Mouse (Mus musculus): ENCODE results near the gene 1810055G02Rik. TPM values are rescaled to one million over a fixed set of nuclear protein-coding genes. Genes with fewer than 3 reads are reported as not detected.

The 1810055G02Rik gene
- polyA plus RNA-seq, 1 experiment from 2014 or later = 33.4 TPM

- H3K4me1 ChIP-seq (ENCODE audit: control insufficient read depth, insufficient read depth, low read length) = no peaks in the 10 kb centered on the region
- H3K9me3 ChIP-seq (replicated peaks; ENCODE audit: control insufficient read depth, low read length, poor library complexity, severe bottlenecking) = no peaks in the 10 kb centered on the region
- no peak overlapping the region for H3K27ac ChIP-seq (ENCODE audit: low read length)
- WGBS = 61% methylated on average over 8 of the region's 8 CpGs
- no peak overlapping the region for H3K4me2 ChIP-seq (ENCODE audit: low read length)
- no peak overlapping the region for H3K9ac ChIP-seq (ENCODE audit: low read depth, low read length)
- H3K27me3 ChIP-seq (ENCODE audit: control insufficient read depth, insufficient read depth, low read depth, low read length) = no peaks in the 10 kb centered on the region
- no peak overlapping the region for H3K4me3 ChIP-seq (ENCODE audit: low read depth, low read length)
- ATAC-seq = no peak
- H3K36me3 ChIP-seq (ENCODE audit: control insufficient read depth, insufficient read depth, low read length) = no peaks in the 10 kb centered on the region
Measured at GRCm38 (mm10) chr19:3752621-3753239, 44.6 kb downstream of the 1810055G02Rik start.

GRCm38 (mm10) chr19:3753240-3753633, 45.1 kb downstream of the 1810055G02Rik start:
- Histone ChIP-seq H3K9ac (ENCODE audit: low read depth, low read length) (no peak overlapping the region), H3K4me2 (ENCODE audit: low read length) (no peak overlapping the region), H3K9me3 (replicated peaks; ENCODE audit: control insufficient read depth, low read length, poor library complexity, severe bottlenecking) (no peaks in the 10 kb centered on the region), H3K36me3 (ENCODE audit: control insufficient read depth, insufficient read depth, low read length) (no peaks in the 10 kb centered on the region), H3K4me3 (ENCODE audit: low read depth, low read length) (no peak overlapping the region), H3K27me3 (ENCODE audit: control insufficient read depth, insufficient read depth, low read depth, low read length) (no peaks in the 10 kb centered on the region), H3K4me1 (ENCODE audit: control insufficient read depth, insufficient read depth, low read length) (no peaks in the 10 kb centered on the region), H3K27ac (ENCODE audit: low read length) (no peak overlapping the region)
- WGBS = 89% methylated on average over 1 of the region's 1 CpGs
- no peak for ATAC-seq

GRCm38 (mm10) chr19:3753738-3754137, 45.6 kb downstream of the 1810055G02Rik start:
- no peaks in the 10 kb centered on the region for H3K9me3 ChIP-seq (replicated peaks; ENCODE audit: control insufficient read depth, low read length, poor library complexity, severe bottlenecking)
- no peaks in the 10 kb centered on the region for H3K36me3 ChIP-seq (ENCODE audit: control insufficient read depth, insufficient read depth, low read length)
- WGBS = 62% methylated on average over 8 of the region's 8 CpGs
- H3K4me3 ChIP-seq (ENCODE audit: low read depth, low read length) = no peak overlapping the region
- no peak overlapping the region for H3K27ac ChIP-seq (ENCODE audit: low read length)
- ATAC-seq = no peak
- no peak overlapping the region for H3K9ac ChIP-seq (ENCODE audit: low read depth, low read length)
- no peak overlapping the region for H3K4me2 ChIP-seq (ENCODE audit: low read length)
- no peaks in the 10 kb centered on the region for H3K27me3 ChIP-seq (ENCODE audit: control insufficient read depth, insufficient read depth, low read depth, low read length)
- no peaks in the 10 kb centered on the region for H3K4me1 ChIP-seq (ENCODE audit: control insufficient read depth, insufficient read depth, low read length)

GRCm38 (mm10) chr19:3757861-3758260, 49.8 kb downstream of the 1810055G02Rik start:
- Histone ChIP-seq H3K4me1 (ENCODE audit: control insufficient read depth, insufficient read depth, low read length) (no peaks in the 10 kb centered on the region), H3K27me3 (ENCODE audit: control insufficient read depth, insufficient read depth, low read depth, low read length) (no peaks in the 10 kb centered on the region), H3K9ac (ENCODE audit: low read depth, low read length) (no peak overlapping the region), H3K4me2 (ENCODE audit: low read length) (no peak overlapping the region), H3K36me3 (ENCODE audit: control insufficient read depth, insufficient read depth, low read length) (no peaks in the 10 kb centered on the region), H3K9me3 (replicated peaks; ENCODE audit: control insufficient read depth, low read length, poor library complexity, severe bottlenecking) (no peaks in the 10 kb centered on the region; the same call in 1 of the 2 replicates), H3K27ac (ENCODE audit: low read length) (no peak overlapping the region), H3K4me3 (ENCODE audit: low read depth, low read length) (no peak overlapping the region)
- ATAC-seq = no peak
- WGBS = 50% methylated on average over 1 of the region's 1 CpGs

GRCm38 (mm10) chr19:3765221-3765820, 57.2 kb downstream of the 1810055G02Rik start:
- H3K4me2 ChIP-seq (ENCODE audit: low read length) = no peak overlapping the region
- 89% methylated on average over 4 of the region's 4 CpGs for WGBS
- no peak for ATAC-seq
- no peak overlapping the region for H3K4me3 ChIP-seq (ENCODE audit: low read depth, low read length)
- no peaks in the 10 kb centered on the region; the same call in 1 of the 2 replicates for H3K9me3 ChIP-seq (replicated peaks; ENCODE audit: control insufficient read depth, low read length, poor library complexity, severe bottlenecking)
- H3K9ac ChIP-seq (ENCODE audit: low read depth, low read length) = no peak overlapping the region
- H3K36me3 ChIP-seq (ENCODE audit: control insufficient read depth, insufficient read depth, low read length) = no peaks in the 10 kb centered on the region
- no peaks in the 10 kb centered on the region for H3K27me3 ChIP-seq (ENCODE audit: control insufficient read depth, insufficient read depth, low read depth, low read length)
- no peak overlapping the region for H3K27ac ChIP-seq (ENCODE audit: low read length)
- H3K4me1 ChIP-seq (ENCODE audit: control insufficient read depth, insufficient read depth, low read length) = peaks cover 18% of the 10 kb centered on the region

DNA sequence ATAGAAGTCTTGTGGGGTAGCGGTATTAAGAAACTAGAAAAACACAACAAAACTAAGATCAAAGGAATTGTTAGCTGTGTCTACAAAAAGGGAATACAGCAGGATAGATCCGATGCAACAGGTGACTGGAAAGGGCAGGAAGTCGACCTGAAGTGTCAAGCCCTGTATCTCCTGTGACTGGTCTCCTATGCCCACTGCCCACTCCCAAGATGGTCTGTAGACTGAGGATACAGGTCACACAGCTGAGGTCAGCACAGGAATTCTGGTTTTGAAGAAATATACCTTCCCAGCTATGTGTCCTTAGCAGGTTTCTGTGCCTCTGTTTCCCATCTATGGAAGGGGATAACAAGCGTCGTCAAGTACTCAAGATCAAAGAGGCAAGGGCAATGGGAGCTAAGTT, 58.3 kb downstream of the 1810055G02Rik start:
- 95% methylated on average over 5 of the region's 5 CpGs for WGBS
- no peaks in the 10 kb centered on the region for H3K9me3 ChIP-seq (replicated peaks; ENCODE audit: control insufficient read depth, low read length, poor library complexity, severe bottlenecking)
- ATAC-seq = no peak
- peak overlapping the region; percentile 100; the same call in 1 of the 2 replicates for H3K9ac ChIP-seq (ENCODE audit: low read depth, low read length)
- H3K4me2 ChIP-seq (ENCODE audit: low read length) = peak overlapping the region; percentile 70
- H3K4me3 ChIP-seq (ENCODE audit: low read depth, low read length) = peak overlapping the region; percentile 92; the same call in 1 of the 2 replicates
- no peaks in the 10 kb centered on the region for H3K36me3 ChIP-seq (ENCODE audit: control insufficient read depth, insufficient read depth, low read length)
- H3K4me1 ChIP-seq (ENCODE audit: control insufficient read depth, insufficient read depth, low read length) = peaks cover 25% of the 10 kb centered on the region
- H3K27me3 ChIP-seq (ENCODE audit: control insufficient read depth, insufficient read depth, low read depth, low read length) = no peaks in the 10 kb centered on the region
- peak overlapping the region; percentile 100 for H3K27ac ChIP-seq (ENCODE audit: low read length)

- peak; percentile 59 for ATAC-seq
- under 1% methylated on average over 39 of the region's 39 CpGs for WGBS
- H3K4me3 ChIP-seq (ENCODE audit: low read depth, low read length) = peak within 1 kb of the TSS; percentile 92
- H3K27ac ChIP-seq (ENCODE audit: low read length) = peak within 1 kb of the TSS; percentile 100
- no peaks in the 10 kb centered on the region for H3K9me3 ChIP-seq (replicated peaks; ENCODE audit: control insufficient read depth, low read length, poor library complexity, severe bottlenecking)
- H3K9ac ChIP-seq (ENCODE audit: low read depth, low read length) = peak within 1 kb of the TSS; percentile 100
- peaks cover 27% of the 10 kb centered on the region for H3K4me1 ChIP-seq (ENCODE audit: control insufficient read depth, insufficient read depth, low read length)
- H3K36me3 ChIP-seq (ENCODE audit: control insufficient read depth, insufficient read depth, low read length) = no peaks in the 10 kb centered on the region
- no peaks in the 10 kb centered on the region for H3K27me3 ChIP-seq (ENCODE audit: control insufficient read depth, insufficient read depth, low read depth, low read length)
- peak within 1 kb of the TSS; percentile 70 for H3K4me2 ChIP-seq (ENCODE audit: low read length)
Measured at GRCm38 (mm10) chr19:3767276-3767780, 59.2 kb downstream of the 1810055G02Rik start, which contains the start of gene Kmt5b. Gene Kmt5b, plus strand, starts transcription at chr19:3767421.
